Mouse (Mus musculus) bone marrow, adult 2 months (tissue): Measurements from ENCODE around the gene Kcne1.

Experiments used
- CTCF ChIP-seq: fragments of 200-500 bp; IDR thresholded peaks from 2 replicates; pipeline ENCODE4 v1.5.1; 2011; ENCODE audit warnings: low read length, control low read depth; ENCODE audit not compliant: control insufficient read depth, insufficient read depth
- POLR2A ChIP-seq: fragments of 200-500 bp; IDR thresholded peaks from 2 replicates; pipeline ENCODE4 v1.6.1; 2011; ENCODE audit warnings: low read depth, mild to moderate bottlenecking, control low read depth, low read length, borderline replicate concordance; ENCODE audit not compliant: control insufficient read depth

GRCm38 (mm10) chr16:92407883-92408282 lies 48.6 kb upstream of the Kcne1 start:
- TF ChIP-seq POLR2A (no peak), CTCF (no peak)
